Mouse (Mus musculus): ENCODE results near the gene Sumf2.

The Sumf2 gene

DNA sequence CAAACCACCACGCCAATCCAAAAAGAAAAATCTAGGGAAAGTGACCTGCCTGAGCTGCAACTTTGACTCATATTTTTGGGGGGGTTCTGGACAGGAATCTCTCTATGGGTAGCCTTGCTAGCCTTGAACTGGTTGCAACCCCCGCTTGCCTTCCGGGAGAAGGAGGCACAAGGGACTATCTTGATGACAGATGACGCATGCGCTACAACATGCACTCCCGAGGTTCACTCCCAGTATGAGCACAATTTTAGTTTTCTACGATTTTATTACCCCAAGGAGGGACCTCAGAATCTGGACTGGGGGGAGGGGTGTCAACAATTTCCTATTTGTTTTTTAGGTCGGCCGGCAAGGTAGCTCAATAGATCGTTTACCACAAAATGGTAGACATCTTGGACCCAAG is 39.5 kb downstream of the Sumf2 start:
- POLR2A ChIA-PET = interaction anchor here in 3 of 4 experiments (0.7 to 6.4 kb wide), 33 partner anchors 9 to 370 kb away, joined by 3 to 151 read pairs (median 18); partner anchors contain the start of genes Nupr1l (in 3 of the 3), Zbed5 (in 3 of the 3), Phkg1 (in 2 of the 3) and Sumf2 (in 2 of the 3)
- CTCF ChIA-PET = interaction anchor here in 3 of 4 experiments (0.6 to 1.4 kb wide), 3 partner anchors 21 to 824 kb away, joined by 3 to 16 read pairs (median 4); no protein-coding TSS in a partner anchor

- ChIA-PET CTCF (interaction anchor here (0.6 to 1.4 kb wide), 14 partner anchors 22 to 825 kb away, joined by 3 to 16 read pairs (median 3); partner anchors contain the start of gene Nipsnap2 (in 1 of the 4)), POLR2A (interaction anchor here (0.5 to 6.4 kb wide), 222 partner anchors 8 to 1758 kb away, joined by 3 to 151 read pairs (median 4); partner anchors contain the start of genes Zbed5 (in 4 of the 4), Gusb (in 3 of the 4), Nupr1l (in 3 of the 4) and Psph (in 3 of the 4))
Measured at GRCm38 (mm10) chr5:129886911-129887636, 40.3 kb downstream of the Sumf2 start, which contains the start of gene Chchd2. Chchd2 (minus strand) TSS chr5:129887470.

DNA sequence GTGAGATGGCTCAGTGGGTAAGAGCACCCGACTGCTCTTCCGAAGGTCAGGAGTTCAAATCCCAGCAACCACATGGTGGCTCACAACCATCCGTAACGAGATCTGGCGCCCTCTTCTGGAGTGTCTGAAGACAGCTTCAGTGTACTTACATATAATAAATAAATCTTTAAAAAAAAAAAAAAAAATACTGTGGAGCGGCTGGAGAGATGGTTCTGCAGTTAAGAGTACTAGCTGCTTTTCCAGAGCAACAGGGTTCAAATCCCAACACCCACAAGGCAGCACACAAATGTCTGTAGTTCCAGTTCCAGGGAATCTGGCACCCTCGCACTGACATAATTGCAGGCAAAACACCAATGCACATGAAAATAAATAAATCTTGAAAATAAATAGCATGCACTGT is 43.6 kb downstream of the Sumf2 start:
- POLR2A ChIA-PET = interaction anchor here in 3 of 4 experiments (0.6 to 6.4 kb wide), 15 partner anchors 14 to 730 kb away, joined by 3 to 151 read pairs (median 4); partner anchors contain the start of genes Psph (in 1 of the 3) and Sumf2 (in 1 of the 3)

DNA sequence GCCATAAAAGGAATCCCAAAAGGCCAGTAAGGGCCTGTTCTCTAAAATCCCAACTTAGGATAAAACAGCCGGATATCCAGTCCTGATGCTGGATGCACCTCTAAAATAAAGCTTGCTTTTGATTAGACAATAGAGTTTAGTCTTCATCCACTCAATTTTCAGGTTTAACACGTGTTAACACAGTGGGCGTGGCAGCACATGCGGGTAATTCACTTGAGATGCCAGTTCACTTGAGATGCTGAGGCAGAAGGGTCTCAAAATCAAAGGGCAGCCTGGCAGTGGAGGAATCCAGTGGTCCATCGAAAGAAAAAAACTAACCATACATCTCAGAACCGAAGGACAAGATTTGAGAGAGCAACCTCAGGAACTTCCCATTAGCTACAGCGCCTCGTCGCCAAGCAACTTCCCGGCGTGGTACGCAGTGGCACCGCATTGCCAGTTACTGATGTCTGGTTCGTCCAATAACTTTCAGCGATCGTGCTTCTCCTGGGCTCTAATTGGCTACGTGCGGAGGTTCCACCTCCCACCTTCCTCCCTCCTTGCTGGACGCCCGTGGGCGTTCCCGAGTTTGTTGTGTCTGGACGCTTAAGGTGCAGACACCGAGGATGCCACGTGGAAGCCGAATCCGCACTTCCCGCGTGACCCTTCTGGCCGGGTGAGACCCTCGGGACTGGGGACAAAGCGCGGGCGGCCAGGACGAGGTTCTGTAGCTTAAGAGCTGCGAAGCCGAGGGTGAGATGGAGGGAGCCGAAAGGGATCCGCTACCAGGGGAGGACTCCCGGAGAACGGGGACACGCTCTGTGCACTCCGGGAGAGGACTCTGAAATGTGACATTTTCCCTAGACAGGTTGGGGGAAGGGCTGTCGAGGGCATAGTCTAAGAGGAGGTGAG is 48.7 kb downstream of the Sumf2 start, which contains the start of gene Zbed5:
Gene Zbed5, plus strand, starts transcription at position 526 of the 891 bp plus-strand sequence.
- ChIA-PET POLR2A (interaction anchor here (0.5 to 5.5 kb wide), 25 partner anchors 8 to 989 kb away, joined by 3 to 107 read pairs (median 5); partner anchors contain the start of genes Chchd2 (in 4 of the 4), Nupr1l (in 1 of the 4), Psph (in 1 of the 4) and Sumf2 (in 1 of the 4)), CTCF (interaction anchor here in 2 of 4 experiments (1.0 to 1.1 kb wide), 2 partner anchors 27 to 31 kb away, joined by 3 to 4 read pairs; no protein-coding TSS in a partner anchor)

More for the DNA sequence above, 43.6 kb downstream of the Sumf2 start:
- CTCF ChIA-PET = interaction anchor here (0.6 to 1.1 kb wide), 10 partner anchors 16 to 820 kb away, joined by 3 to 7 read pairs (median 4); no protein-coding TSS in a partner anchor

- ChIA-PET POLR2A (interaction anchor here in 2 of 4 experiments (1.2 to 5.5 kb wide), 2 partner anchors 11 to 12 kb away, joined by 4 to 107 read pairs; partner anchors contain the start of gene Chchd2 (in 2 of the 2)), CTCF (no interaction called here)
Measured at GRCm38 (mm10) chr5:129898449-129898848, 51.7 kb downstream of the Sumf2 start, which contains the start of gene Phkg1. Phkg1 (minus strand) TSS chr5:129898549.

GRCm38 (mm10) chr5:129907775-129908174 is 61.0 kb downstream of the Sumf2 start:
- POLR2A ChIA-PET = interaction anchor here (0.5 to 5.3 kb wide), 17 partner anchors 9 to 172 kb away, joined by 3 to 42 read pairs (median 4); partner anchors contain the start of genes Chchd2 (in 3 of the 4), Zbed5 (in 2 of the 4), Gusb (in 1 of the 4) and Psph (in 1 of the 4)
- CTCF ChIA-PET = interaction anchor here in 2 of 4 experiments (0.6 kb wide), 2 partner anchors 10 to 21 kb away, joined by 3 to 4 read pairs; no protein-coding TSS in a partner anchor

- CTCF ChIA-PET = interaction anchor here in 1 of 4 experiments (0.6 kb wide), 1 partner anchor 10 kb away, joined by 4 read pairs; no protein-coding TSS in a partner anchor
- POLR2A ChIA-PET = interaction anchor here (0.5 to 5.3 kb wide), 18 partner anchors 8 to 348 kb away, joined by 3 to 42 read pairs (median 5); partner anchors contain the start of genes Chchd2 (in 3 of the 4), Vkorc1l1 (in 2 of the 4), Zbed5 (in 2 of the 4) and Gusb (in 1 of the 4)
Measured at GRCm38 (mm10) chr5:129908242-129908965, 61.6 kb downstream of the Sumf2 start, which contains the start of gene Nupr1l. Nupr1l (plus strand) TSS chr5:129908540.

DNA sequence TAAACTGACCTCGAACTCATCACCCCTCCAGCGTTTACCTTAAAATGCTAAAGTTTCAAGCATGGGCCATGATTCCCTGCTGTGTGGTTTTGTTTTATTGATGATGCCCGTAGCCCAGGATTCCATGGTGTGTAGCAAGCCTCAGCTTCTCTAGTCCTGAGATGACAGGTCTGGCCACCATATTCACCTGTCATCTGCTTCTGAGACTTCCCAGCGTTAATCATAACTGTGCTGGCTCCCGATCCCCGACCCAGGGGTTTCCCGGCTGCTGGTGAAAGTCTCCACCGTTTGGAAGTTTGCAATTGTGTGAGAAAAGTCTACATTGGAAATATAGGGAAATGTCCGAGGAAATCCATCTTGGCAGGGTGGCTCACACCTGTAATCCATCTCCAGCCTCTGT is 62.4 kb downstream of the Sumf2 start:
- CTCF ChIA-PET = no interaction called here
- POLR2A ChIA-PET = interaction anchor here (0.9 to 5.3 kb wide), 14 partner anchors 8 to 348 kb away, joined by 3 to 42 read pairs (median 4); partner anchors contain the start of genes Chchd2 (in 4 of the 4), Psph (in 1 of the 4), Sumf2 (in 1 of the 4) and Vkorc1l1 (in 1 of the 4)

DNA sequence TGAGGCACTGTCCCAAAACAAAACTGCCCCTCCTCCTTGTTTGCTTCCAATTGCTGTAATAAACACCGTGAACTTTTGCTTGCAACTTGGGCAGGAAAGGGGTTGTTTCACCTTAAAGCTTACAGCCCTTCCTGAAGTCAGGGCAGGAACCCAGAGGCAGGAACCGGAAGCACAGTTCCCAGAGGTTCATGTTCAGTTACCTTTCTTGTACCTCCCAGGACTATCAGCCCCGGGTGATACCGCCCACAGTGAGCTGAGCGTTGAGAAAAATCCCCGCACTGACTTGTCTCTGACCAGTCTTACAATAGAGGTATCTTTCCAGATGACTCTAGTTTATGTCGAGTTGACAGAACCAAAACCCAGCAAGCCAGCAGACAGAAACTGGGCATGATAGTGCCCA is 62.8 kb downstream of the Sumf2 start:
- CTCF ChIA-PET = interaction anchor here in 2 of 4 experiments (0.5 to 0.6 kb wide), 2 partner anchors 10 to 373 kb away, joined by 4 to 9 read pairs; no protein-coding TSS in a partner anchor
- POLR2A ChIA-PET = interaction anchor here (0.9 to 3.0 kb wide), 11 partner anchors 14 to 107 kb away, joined by 3 to 23 read pairs (median 4); partner anchors contain the start of genes Chchd2 (in 4 of the 4), Sumf2 (in 1 of the 4), Vkorc1l1 (in 1 of the 4) and Zbed5 (in 1 of the 4)
